Mouse (Mus musculus): ENCODE results near the gene Podxl2.
A peak's percentile ranks its signal among the peaks of the same experiment; 100 is the strongest.

The Podxl2 gene

DNA sequence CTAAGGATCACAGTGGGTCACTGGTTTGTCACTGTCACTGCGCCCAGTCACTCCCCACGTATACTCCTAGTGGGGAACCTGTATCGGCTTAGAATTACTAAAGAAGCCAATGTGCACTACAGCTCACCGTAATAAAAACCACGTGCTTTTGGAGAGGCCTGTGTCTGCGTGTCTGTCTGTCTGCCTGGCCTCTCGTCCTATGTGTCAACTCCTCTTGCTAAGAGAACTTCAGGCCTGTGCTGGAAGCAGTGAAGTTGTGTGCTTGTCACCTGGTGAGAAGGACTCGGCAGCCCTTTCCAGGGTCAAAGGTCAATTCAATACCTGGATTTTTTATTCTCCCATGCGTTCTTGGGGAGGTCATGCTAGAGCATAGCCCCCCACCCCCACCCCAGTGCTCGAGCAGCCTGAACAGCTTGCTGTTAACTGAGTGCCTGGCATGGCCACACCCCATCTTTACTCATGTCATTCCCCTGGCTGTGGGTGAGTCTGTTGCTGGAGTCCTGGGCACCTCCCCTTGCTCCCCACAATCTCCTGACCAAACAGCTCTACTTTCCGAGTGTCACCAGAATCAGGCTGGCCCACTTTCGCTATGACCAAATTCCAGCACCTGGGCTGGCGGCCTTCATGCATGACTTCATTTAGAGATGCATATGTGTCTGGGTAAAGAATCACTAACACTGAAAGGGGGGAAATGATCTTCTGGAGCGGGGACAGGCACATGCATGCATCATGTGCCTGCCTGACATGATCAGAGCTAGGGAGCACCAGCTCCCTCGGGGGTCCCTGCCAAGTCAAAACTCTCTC lies 46.4 kb downstream of the Podxl2 start:
- no peak for DNase-seq (ENCODE audit: low read depth, low spot score)

DNA sequence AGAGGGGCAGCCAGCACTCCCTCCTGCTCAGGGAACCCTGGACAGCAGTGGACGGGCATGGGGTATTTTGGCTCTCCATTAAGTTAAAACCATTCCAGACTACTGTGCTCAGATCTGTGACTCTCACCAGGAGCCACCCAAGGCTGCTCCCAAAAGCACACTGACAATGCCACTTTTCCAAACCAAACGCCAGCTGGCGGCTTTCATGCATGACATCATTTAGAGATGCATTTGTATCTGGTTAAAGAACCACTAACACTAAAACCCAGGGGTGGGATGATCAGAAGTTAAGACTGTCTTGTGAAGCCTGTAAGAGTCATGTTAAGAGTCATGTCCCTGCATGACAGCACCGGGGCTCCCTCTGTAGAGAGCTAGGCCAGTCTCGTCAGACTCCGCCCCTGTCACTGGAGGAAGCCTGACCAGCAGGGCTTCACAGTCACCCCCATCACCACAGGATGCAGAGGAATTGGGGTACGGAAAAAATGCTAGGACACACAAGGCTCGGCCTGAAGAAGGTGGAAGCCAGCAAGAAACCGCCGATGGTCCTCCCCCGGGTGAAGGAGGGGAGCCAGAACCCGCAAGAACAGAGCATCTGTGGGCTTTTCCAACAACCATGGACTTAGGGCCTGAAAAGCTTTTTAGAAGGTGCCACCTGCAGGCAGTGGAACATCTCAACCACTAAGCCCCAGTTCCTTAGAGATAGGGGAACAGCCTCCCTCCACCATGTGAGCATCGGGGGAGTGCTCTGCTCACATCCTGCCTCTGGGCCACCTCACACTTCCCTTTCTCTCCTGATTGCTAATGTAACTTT lies 47.2 kb downstream of the Podxl2 start:
- DNase-seq (ENCODE audit: low read depth, low spot score), result no peak

DNA sequence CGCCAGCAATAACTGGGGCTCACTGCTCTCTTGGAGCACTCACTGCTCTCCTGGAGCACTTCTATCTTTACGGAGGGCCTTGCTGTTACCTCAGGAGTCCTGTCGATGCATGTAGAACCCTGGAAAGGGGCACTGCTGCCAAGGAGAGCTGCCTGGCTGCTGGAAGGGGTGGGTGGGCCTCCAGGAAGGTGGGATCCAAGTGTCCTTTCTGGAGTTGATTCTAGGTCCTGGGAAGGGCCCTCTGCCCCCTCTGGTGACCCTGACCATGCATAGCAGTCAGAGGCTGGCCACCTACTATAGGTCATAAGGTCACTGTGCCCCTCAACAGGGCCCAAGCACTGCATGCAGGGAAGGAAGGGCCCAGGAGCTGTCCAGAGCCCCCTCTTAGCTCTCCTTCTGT lies 47.9 kb downstream of the Podxl2 start:
- DNase-seq (ENCODE audit: low read depth, low spot score), result no peak

GRCm38 (mm10) chr6:88826545-88826944 lies 48.3 kb downstream of the Podxl2 start:
- DNase-seq (ENCODE audit: low read depth, low spot score), result no peak

- no peak for DNase-seq (ENCODE audit: low read depth, low spot score)
These were observed 48.8 kb downstream of the Podxl2 start for GRCm38 (mm10) chr6:88826088-88826487.

GRCm38 (mm10) chr6:88824183-88824582 lies 50.7 kb downstream of the Podxl2 start:
- no peak for DNase-seq (ENCODE audit: low read depth, low spot score)

- no peak for DNase-seq (ENCODE audit: low read depth, low spot score)
These were observed 52.9 kb downstream of the Podxl2 start for GRCm38 (mm10) chr6:88821901-88822300.

DNA sequence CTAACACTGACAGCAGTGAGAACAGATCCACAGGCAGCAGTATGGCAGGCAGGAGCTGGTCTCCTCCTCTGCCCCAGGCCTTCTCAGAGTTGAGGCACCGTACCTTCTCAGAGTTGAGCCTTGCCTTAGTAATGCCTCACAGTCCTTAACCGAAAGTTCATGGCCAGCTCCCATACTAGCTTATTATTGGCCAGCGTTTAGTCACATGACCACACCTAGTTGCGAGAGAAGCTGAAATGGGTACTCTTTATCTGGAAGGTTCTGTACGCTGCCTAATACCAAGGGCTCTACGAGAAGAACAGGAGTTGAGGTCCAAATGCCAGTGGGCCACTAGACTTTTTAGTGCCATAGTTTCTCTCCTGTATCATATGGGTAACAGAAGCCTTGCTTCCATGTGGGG lies 53.5 kb downstream of the Podxl2 start:
- no peak for DNase-seq (ENCODE audit: low read depth, low spot score)

- DNase-seq (ENCODE audit: low read depth, low spot score), result no peak
These were observed 54.0 kb downstream of the Podxl2 start for GRCm38 (mm10) chr6:88820853-88821252.

DNA sequence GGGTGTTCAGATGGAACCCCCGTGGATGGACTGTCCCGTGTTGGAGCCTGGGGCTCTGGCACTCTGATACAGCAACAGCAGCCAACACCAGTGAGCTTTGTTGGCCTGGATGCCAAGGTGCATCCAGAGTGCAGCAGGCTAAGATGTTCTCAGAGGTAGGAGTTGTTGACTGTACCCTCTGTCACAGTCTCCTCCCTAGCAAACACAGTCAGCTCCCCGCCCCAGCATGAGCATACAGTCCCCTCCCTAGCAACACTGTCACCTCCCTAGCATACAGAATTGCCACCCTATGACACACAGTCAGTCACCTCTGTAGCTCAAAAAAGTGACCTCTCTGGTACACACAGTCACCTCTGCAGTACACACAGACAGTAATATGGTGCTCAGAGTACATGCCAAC lies 57.9 kb downstream of the Podxl2 start:
- no peak for DNase-seq (ENCODE audit: low read depth, low spot score)

GRCm38 (mm10) chr6:88815489-88815888 lies 59.4 kb downstream of the Podxl2 start:
- no peak for DNase-seq (ENCODE audit: low read depth, low spot score)

- DNase-seq (ENCODE audit: low read depth, low spot score), result no peak
These were observed 59.8 kb downstream of the Podxl2 start for GRCm38 (mm10) chr6:88815036-88815435.

DNA sequence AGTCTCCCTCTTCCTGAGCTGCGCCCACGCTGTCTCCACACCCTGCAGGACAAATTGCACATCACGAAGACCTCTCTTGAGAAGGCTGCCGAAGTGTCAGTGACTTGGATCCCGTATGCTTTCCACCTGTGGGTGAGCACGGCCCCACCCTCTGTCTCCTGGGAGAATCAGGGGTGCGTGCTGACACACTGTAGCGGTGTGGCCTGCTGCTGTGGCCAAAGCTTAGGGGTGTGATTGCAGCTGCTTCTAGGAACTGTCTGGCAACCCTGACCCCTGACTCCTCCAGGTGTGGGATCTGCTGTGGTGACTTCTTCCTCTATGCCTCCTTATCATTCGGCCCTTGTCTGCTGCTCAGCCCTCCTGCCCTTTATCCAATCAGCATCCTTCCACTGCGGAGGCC lies 61.0 kb downstream of the Podxl2 start:
- no peak for DNase-seq (ENCODE audit: low read depth, low spot score)

GRCm38 (mm10) chr6:88812886-88813285 lies 62.0 kb downstream of the Podxl2 start:
- DNase-seq (ENCODE audit: low read depth, low spot score), result peak; percentile 36

DNA sequence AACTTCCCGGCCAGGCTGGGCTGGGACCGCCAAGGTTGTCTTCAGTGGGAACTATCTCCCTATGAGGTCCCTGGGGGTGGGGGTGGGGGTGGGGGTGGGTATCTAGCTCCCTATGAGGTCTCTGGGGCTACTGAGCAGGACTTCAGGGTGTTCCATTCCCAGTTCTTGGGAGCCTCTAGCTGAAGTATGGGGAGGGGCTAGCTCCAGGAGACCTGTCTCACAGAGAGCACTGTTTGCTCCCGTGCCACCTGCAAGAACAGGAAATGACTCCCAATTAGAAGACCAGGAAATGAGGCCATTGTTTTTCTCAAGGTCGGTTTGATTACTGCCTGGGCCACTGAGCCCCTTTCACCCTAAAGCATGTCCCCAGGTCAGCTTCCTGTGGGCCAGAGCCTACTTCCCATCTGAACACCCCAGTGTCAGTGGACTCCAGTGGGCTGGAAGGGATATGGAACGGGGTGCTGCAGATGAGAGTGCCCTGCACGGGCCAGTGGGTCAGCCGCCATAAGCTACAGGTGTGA lies 62.9 kb downstream of the Podxl2 start:
- DNase-seq (ENCODE audit: low read depth, low spot score), result no peak

- no peak for DNase-seq (ENCODE audit: low read depth, low spot score)
These were observed 63.4 kb downstream of the Podxl2 start for GRCm38 (mm10) chr6:88811396-88811795.

GRCm38 (mm10) chr6:88810291-88810690 lies 64.6 kb downstream of the Podxl2 start:
- DNase-seq (ENCODE audit: low read depth, low spot score), result no peak

DNA sequence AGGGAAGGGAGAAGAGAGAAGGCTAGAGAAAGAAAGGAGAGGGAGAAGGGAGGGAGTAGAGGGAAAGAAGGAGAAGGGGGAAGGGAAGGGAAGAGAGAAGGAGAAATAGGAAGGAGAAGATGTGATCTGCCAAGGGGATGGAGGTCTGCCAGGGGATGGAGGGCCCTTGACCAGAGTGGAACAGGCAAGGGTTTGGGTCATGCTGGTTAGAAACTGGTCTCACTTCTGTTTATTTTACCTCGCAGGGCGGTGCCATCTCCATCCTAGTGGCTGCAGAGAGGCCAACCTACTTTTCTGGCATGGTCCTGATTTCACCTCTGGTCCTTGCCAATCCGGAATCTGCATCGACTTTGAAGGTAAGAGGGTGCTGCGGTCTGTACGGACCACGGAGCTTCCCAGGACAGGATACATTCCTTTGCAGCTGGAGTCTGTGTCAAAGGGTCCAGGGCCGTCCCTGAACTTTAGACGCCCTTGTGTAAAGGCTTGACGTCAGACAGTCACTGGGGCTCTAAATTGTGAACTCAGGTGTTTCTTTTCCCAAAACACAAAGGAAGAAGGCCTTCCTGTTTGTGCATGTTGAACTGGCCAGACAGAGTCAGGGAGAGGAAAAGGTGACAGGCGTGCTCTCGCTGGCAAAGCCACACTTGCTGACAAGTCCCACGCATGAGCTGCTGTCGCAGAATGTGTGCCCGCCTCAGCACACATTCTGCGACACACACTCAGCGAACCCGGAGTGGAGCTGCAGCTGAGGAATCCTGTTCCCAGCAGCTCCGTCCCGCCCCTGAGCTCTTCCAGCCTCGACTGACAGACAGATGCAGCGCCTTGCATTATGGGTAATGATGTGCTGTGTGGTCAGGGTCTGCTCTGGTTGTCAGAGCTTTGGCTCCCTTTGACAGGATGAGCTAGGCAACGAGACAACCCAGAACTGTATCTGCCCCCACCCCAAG lies 65.5 kb downstream of the Podxl2 start:
- DNase-seq (ENCODE audit: low read depth, low spot score), result no peak

- DNase-seq (ENCODE audit: low read depth, low spot score), result no peak
These were observed 69.8 kb downstream of the Podxl2 start for GRCm38 (mm10) chr6:88804966-88805577.

DNA sequence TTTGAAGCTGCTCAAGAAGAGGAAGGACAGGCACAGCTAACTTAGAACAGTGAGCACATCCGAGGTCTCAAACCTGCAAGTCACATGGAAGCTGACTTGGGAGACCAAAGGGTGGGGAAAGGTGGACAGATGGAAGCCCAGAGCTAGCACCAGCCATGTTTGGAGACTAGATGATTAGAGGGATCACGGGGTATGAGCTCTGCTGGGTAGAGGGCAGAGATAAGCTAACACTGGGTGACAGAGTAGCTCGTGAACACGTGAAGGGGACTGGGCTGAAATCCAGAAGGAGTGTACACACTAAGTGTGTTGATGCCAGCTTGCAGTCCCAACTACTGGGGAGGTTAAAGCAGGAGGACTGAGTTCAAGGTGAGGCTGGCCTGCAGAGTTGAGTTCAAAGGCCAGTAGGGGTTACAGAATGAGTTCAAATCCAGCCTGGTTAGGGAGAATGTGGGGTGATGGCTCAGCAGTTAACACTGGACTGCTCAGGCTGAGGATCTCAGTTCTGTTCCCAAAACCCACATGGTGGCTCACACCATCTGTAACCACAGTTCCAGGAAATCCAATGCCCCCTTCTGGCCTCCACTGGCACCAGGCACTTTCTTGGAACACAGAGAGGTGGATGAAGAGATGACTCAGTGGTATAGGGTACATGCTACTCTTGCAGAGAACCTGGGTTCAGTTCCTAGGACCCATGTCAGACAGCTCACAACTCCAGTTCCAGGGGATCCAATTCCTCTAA lies 70.7 kb downstream of the Podxl2 start:
- DNase-seq (ENCODE audit: low read depth, low spot score), result no peak

All from WW6 (cell line).